Mouse (Mus musculus): Measurements from ENCODE around the gene Npnt. TPM values are rescaled to one million over a fixed set of nuclear protein-coding genes. Genes with fewer than 3 reads are reported as not detected.

Gene Npnt
- polyA plus RNA-seq, 1 experiment from 2014 or later, result 7.0 TPM

- Histone ChIP-seq H3K36me3 (peaks cover 59% of the 10 kb centered on the region), H3K27ac (replicated peaks) (no peak overlapping the region), H3K9ac (no peak overlapping the region), H3K27me3 (no peaks in the 10 kb centered on the region), H3K4me3 (no peak overlapping the region), H3K4me2 (no peak overlapping the region), H3K9me3 (0 out of 2 replicates have a peak, but pooled peaks cover 2% of the 10 kb centered on the region), H3K4me1 (replicated peaks) (no peaks in the 10 kb centered on the region)
- WGBS, result 92% methylated on average over 14 of the region's 15 CpGs
- ATAC-seq (ENCODE audit: low read depth), result no peak
Observed at GRCm38 (mm10) chr3:132838656-132839417, 111.3 kb downstream of the Npnt start.

- no peak for ATAC-seq (ENCODE audit: low read depth)
- Histone ChIP-seq H3K9ac (no peak overlapping the region), H3K4me1 (replicated peaks) (no peaks in the 10 kb centered on the region), H3K27me3 (no peaks in the 10 kb centered on the region), H3K4me2 (no peak overlapping the region), H3K4me3 (no peak overlapping the region), H3K27ac (replicated peaks) (no peak overlapping the region), H3K36me3 (peaks cover 52% of the 10 kb centered on the region), H3K9me3 (no peaks in the 10 kb centered on the region)
- 89% methylated on average over 4 of the region's 4 CpGs for WGBS
Observed at GRCm38 (mm10) chr3:132837134-132837533, 113.0 kb downstream of the Npnt start.

- Histone ChIP-seq H3K27ac (replicated peaks) (no peak overlapping the region), H3K4me2 (no peak overlapping the region), H3K27me3 (no peaks in the 10 kb centered on the region), H3K4me1 (replicated peaks) (no peaks in the 10 kb centered on the region), H3K9me3 (no peaks in the 10 kb centered on the region), H3K36me3 (peaks cover 36% of the 10 kb centered on the region), H3K4me3 (no peak overlapping the region), H3K9ac (no peak overlapping the region)
- ATAC-seq (ENCODE audit: low read depth), result no peak
- WGBS, result 88% methylated on average over 6 of the region's 6 CpGs
Observed at GRCm38 (mm10) chr3:132835118-132835794, 114.8 kb downstream of the Npnt start.

Other genes with a start within 250 kb of the Npnt start
- 18.0 and 21.9 TPM in 2 replicates for gene Ints12, start 141.5 kb upstream of the Npnt start, polyA plus RNA-seq (2015; fragmentation: Nextera tagmentation; extraction: Ambion mirVana)
- gene Gstcd, start 141.7 kb upstream of the Npnt start, polyA plus RNA-seq (2015; fragmentation: Nextera tagmentation; extraction: Ambion mirVana), result 4.1 and 5.7 TPM in 2 replicates